21 mouse cellular contexts compared by ENCODE assay signal in genomic region chr3:95623551-95623950, GRCm38 (mm10). TPM values are rescaled to one million over a fixed set of nuclear protein-coding genes. Genes with fewer than 3 reads are reported as not detected.
DNase-seq lines count a peak whose midpoint lies in the region; ATAC-seq and TF ChIP-seq lines count a peak whose summit lies in the region.
"Had no signal": no experiment of that assay in that cellular context is flagged by ENCODE, and none has a peak within 500 bp of the region (broad histone marks: within the 10 kb centered on the region; RNA-seq: fewer than 3 reads in every experiment).

No protein-coding gene starts in this region.

- no peaks in the 10 kb centered on the region for H3K27me3 ChIP-seq in hindbrain, embryonic 10.5 days (ENCODE audit: insufficient read depth, poor library complexity, severe bottlenecking)
- H3K27me3 ChIP-seq in hindbrain, embryonic 13.5 days, result no peaks in the 10 kb centered on the region
- no peaks in the 10 kb centered on the region for H3K27me3 ChIP-seq in testis, adult 2 months (ENCODE audit: control insufficient read depth, insufficient read depth, low read length)
- H3K27me3 ChIP-seq: forebrain, embryonic 13.5 days; intestine, embryonic 15.5 days; megakaryocyte, embryonic 14.5 days had no signal

- no peak for TF ChIP-seq CTCF in testis, adult 2 months (IDR thresholded peaks at IDR 0.05; ENCODE audit: control insufficient read depth, insufficient read depth, insufficient replicate concordance, low read depth, low read length)

- no peak overlapping the region for H3K4me3 ChIP-seq in hindbrain, embryonic 10.5 days
- H3K4me3 ChIP-seq in hindbrain, embryonic 13.5 days, result no peak overlapping the region
- H3K4me3 ChIP-seq in testis, adult 2 months (ENCODE audit: control insufficient read depth, low read depth, low read length), result peak overlapping the region; percentile 73

- H3K4me2 ChIP-seq in hindbrain, embryonic 13.5 days, result no peak overlapping the region

- no peak for ATAC-seq in hindbrain, embryonic 13.5 days (ENCODE audit: low FRiP score)
- ATAC-seq: CD4-positive, CD25-positive, alpha-beta regulatory T cell, adult 4 months; forebrain, embryonic 13.5 days; intestine, embryonic 15.5 days had no signal

- peaks cover 48% of the 10 kb centered on the region for H3K36me3 ChIP-seq in hindbrain, embryonic 10.5 days
- peaks cover 37% of the 10 kb centered on the region for H3K36me3 ChIP-seq in hindbrain, embryonic 13.5 days
- no peaks in the 10 kb centered on the region; the same call in 1 of the 2 replicates for H3K36me3 ChIP-seq in testis, adult 2 months (ENCODE audit: control insufficient read depth, insufficient read depth, low read length)

- H3K27ac ChIP-seq in hindbrain, embryonic 10.5 days, result peak overlapping the region; percentile 96; the same call in 1 of the 2 replicates
- H3K27ac ChIP-seq in hindbrain, embryonic 13.5 days, result no peak overlapping the region
- peak overlapping the region; percentile 96 for H3K27ac ChIP-seq in testis, adult 2 months (ENCODE audit: control insufficient read depth, insufficient read depth, low read depth, low read length)

- peak; percentile 44 for DNase-seq in cerebellum, adult 9-10 months
- DNase-seq in cerebellum, postnatal 14 days, result no peak
- DNase-seq in hindbrain, embryonic 10.5 days (ENCODE audit: low spot score), result no peak
- DNase-seq in testis, postnatal 14 days (ENCODE audit: low spot score), result no peak
- DNase-seq in testis, postnatal 10 days (ENCODE audit: low spot score), result peak; percentile 33
- DNase-seq in yolk sac, embryonic 10.5 days (ENCODE audit: low spot score), result no peak
- DNase-seq: adrenal gland, postnatal 36 days; cerebellum, adult 18-20 months; gastrocnemius, postnatal 10 days; kidney, adult 9 months; kidney, postnatal 36 days; left cerebral cortex, postnatal 4 days; lung, adult 2 months; thymus, adult 18-20 months; thymus, postnatal 4 days had no signal

- WGBS in hindbrain, embryonic 10.5 days, result 54% methylated on average over 2 of the region's 2 CpGs
- WGBS in hindbrain, embryonic 13.5 days, result 68% methylated on average over 2 of the region's 2 CpGs

- TF ChIP-seq POLR2A in testis, adult 2 months (IDR thresholded peaks at IDR 0.05; ENCODE audit: control insufficient read depth, low read depth, low read length), result no peak; the same call in 1 of the 2 replicates

- no peak overlapping the region for H3K9ac ChIP-seq in hindbrain, embryonic 13.5 days
- H3K9ac ChIP-seq: forebrain, embryonic 13.5 days; intestine, embryonic 15.5 days had no signal

- peaks cover 20% of the 10 kb centered on the region for H3K4me1 ChIP-seq in hindbrain, embryonic 10.5 days (replicated peaks)
- H3K4me1 ChIP-seq in hindbrain, embryonic 13.5 days (replicated peaks), result peaks cover 36% of the 10 kb centered on the region
- H3K4me1 ChIP-seq in testis, adult 2 months (ENCODE audit: control insufficient read depth, insufficient read depth, low read length), result peaks cover 7% of the 10 kb centered on the region

- H3K9me3 ChIP-seq in hindbrain, embryonic 10.5 days, result no peaks in the 10 kb centered on the region
- no peaks in the 10 kb centered on the region for H3K9me3 ChIP-seq in hindbrain, embryonic 13.5 days
- H3K9me3 ChIP-seq: forebrain, embryonic 13.5 days; intestine, embryonic 15.5 days; megakaryocyte, embryonic 14.5 days had no signal

RNA-seq across cellular contexts. Expression of gene Ensa, which starts 1.2 kb away (rescaled TPM):
- 84.8 and 89.9 TPM in 2 replicates for polyA plus RNA-seq in hindbrain, embryonic 10.5 days (2016; fragmentation: Nextera tagmentation; extraction: Ambion mirVana)
- polyA plus RNA-seq in hindbrain, embryonic 13.5 days (2015; fragmentation: Nextera tagmentation; extraction: Ambion mirVana), result 106 and 108 TPM in 2 replicates
- polyA plus RNA-seq in testis, adult 2 months (2012; rRNA removed), result 11.1 and 13.9 TPM in 2 replicates

RNA-seq across cellular contexts. Expression of gene Golph3l, which starts 34.8 kb away (rescaled TPM):
- polyA plus RNA-seq in hindbrain, embryonic 10.5 days (2016; fragmentation: Nextera tagmentation; extraction: Ambion mirVana), result 27.8 and 31.0 TPM in 2 replicates
- 30.6 and 32.6 TPM in 2 replicates for polyA plus RNA-seq in hindbrain, embryonic 13.5 days (2015; fragmentation: Nextera tagmentation; extraction: Ambion mirVana)
- polyA plus RNA-seq in testis, adult 2 months (2012; rRNA removed), result 6.7 and 7.8 TPM in 2 replicates

RNA-seq across cellular contexts. Expression of gene Mcl1, which starts 35.0 kb away (rescaled TPM):
- 47.2 and 53.4 TPM in 2 replicates for polyA plus RNA-seq in hindbrain, embryonic 10.5 days (2016; fragmentation: Nextera tagmentation; extraction: Ambion mirVana)
- 49.3 and 54.2 TPM in 2 replicates for polyA plus RNA-seq in hindbrain, embryonic 13.5 days (2015; fragmentation: Nextera tagmentation; extraction: Ambion mirVana)
- 27.4 and 40.2 TPM in 2 replicates for polyA plus RNA-seq in testis, adult 2 months (2012; rRNA removed)

Comparison
In these comparisons a context has a peak if more than half of its experiments do, and no peak if none do; other contexts are left out.
1. DNase-seq: peak in cerebellum, adult 9-10 months (single experiment) and testis, postnatal 10 days (single experiment); none in cerebellum, postnatal 14 days (0 of 2), hindbrain, embryonic 10.5 days (single experiment), testis, postnatal 14 days (single experiment) and yolk sac, embryonic 10.5 days (single experiment).